Mouse (Mus musculus): ENCODE data around the gene Nodal. TPM values are rescaled to one million over a fixed set of nuclear protein-coding genes. Genes with fewer than 3 reads are reported as not detected.
A peak's percentile ranks its signal among the peaks of the same experiment; 100 is the strongest.

The Nodal gene
- polyA plus RNA-seq, 1 experiment, result not detected

GRCm38 (mm10) chr10:61379340-61380040 lies 38.3 kb upstream of the Nodal start:
- Histone ChIP-seq H3K27ac (ENCODE audit: insufficient read depth, low read length) (no peak overlapping the region), H3K4me1 (ENCODE audit: control insufficient read depth, insufficient read depth, low read length) (no peaks in the 10 kb centered on the region; the same call in 1 of the 2 replicates), H3K4me3 (ENCODE audit: insufficient read depth, low read length) (no peak overlapping the region)
- TF ChIP-seq CTCF (IDR thresholded peaks at IDR 0.05; ENCODE audit: borderline replicate concordance, insufficient read depth, low read length), result no peak
- TF ChIP-seq POLR2A (IDR thresholded peaks at IDR 0.05; ENCODE audit: low read depth, low read length), result no peak

GRCm38 (mm10) chr10:61380186-61380585 lies 37.6 kb upstream of the Nodal start:
- TF ChIP-seq CTCF (IDR thresholded peaks at IDR 0.05; ENCODE audit: borderline replicate concordance, insufficient read depth, low read length) (no peak), POLR2A (IDR thresholded peaks at IDR 0.05; ENCODE audit: low read depth, low read length) (no peak)
- no peak overlapping the region for H3K27ac ChIP-seq (ENCODE audit: insufficient read depth, low read length)
- H3K4me3 ChIP-seq (ENCODE audit: insufficient read depth, low read length), result no peak overlapping the region
- H3K4me1 ChIP-seq (ENCODE audit: control insufficient read depth, insufficient read depth, low read length), result no peaks in the 10 kb centered on the region; the same call in 1 of the 2 replicates

GRCm38 (mm10) chr10:61381823-61382222 lies 35.9 kb upstream of the Nodal start:
- no peaks in the 10 kb centered on the region; the same call in 1 of the 2 replicates for H3K4me1 ChIP-seq (ENCODE audit: control insufficient read depth, insufficient read depth, low read length)
- no peak overlapping the region for H3K27ac ChIP-seq (ENCODE audit: insufficient read depth, low read length)
- no peak overlapping the region for H3K4me3 ChIP-seq (ENCODE audit: insufficient read depth, low read length)
- TF ChIP-seq POLR2A (IDR thresholded peaks at IDR 0.05; ENCODE audit: low read depth, low read length) (no peak), CTCF (IDR thresholded peaks at IDR 0.05; ENCODE audit: borderline replicate concordance, insufficient read depth, low read length) (no peak)

- Histone ChIP-seq H3K27ac (ENCODE audit: insufficient read depth, low read length) (no peak overlapping the region), H3K4me1 (ENCODE audit: control insufficient read depth, insufficient read depth, low read length) (no peaks in the 10 kb centered on the region; the same call in 1 of the 2 replicates), H3K4me3 (ENCODE audit: insufficient read depth, low read length) (peak overlapping the region; percentile 67)
- TF ChIP-seq POLR2A (IDR thresholded peaks at IDR 0.05; ENCODE audit: low read depth, low read length) (no peak), CTCF (IDR thresholded peaks at IDR 0.05; ENCODE audit: borderline replicate concordance, insufficient read depth, low read length) (no peak)
Measured at GRCm38 (mm10) chr10:61382281-61382731, 35.5 kb upstream of the Nodal start.

- no peaks in the 10 kb centered on the region; the same call in 1 of the 2 replicates for H3K4me1 ChIP-seq (ENCODE audit: control insufficient read depth, insufficient read depth, low read length)
- no peak within 1 kb of the TSS for H3K27ac ChIP-seq (ENCODE audit: insufficient read depth, low read length)
- H3K4me3 ChIP-seq (ENCODE audit: insufficient read depth, low read length), result peak within 1 kb of the TSS; percentile 67
- no peak for TF ChIP-seq CTCF (IDR thresholded peaks at IDR 0.05; ENCODE audit: borderline replicate concordance, insufficient read depth, low read length)
- peak; percentile 76 for TF ChIP-seq POLR2A (IDR thresholded peaks at IDR 0.05; ENCODE audit: low read depth, low read length)
Measured at GRCm38 (mm10) chr10:61383021-61383714, 34.6 kb upstream of the Nodal start, which contains the start of gene Pald1. Gene Pald1, minus strand, starts transcription at chr10:61383530.

- H3K27ac ChIP-seq (ENCODE audit: insufficient read depth, low read length), result no peak overlapping the region
- peak overlapping the region; percentile 67 for H3K4me3 ChIP-seq (ENCODE audit: insufficient read depth, low read length)
- TF ChIP-seq POLR2A (IDR thresholded peaks at IDR 0.05; ENCODE audit: low read depth, low read length) (no peak), CTCF (IDR thresholded peaks at IDR 0.05; ENCODE audit: borderline replicate concordance, insufficient read depth, low read length) (no peak)
- H3K4me1 ChIP-seq (ENCODE audit: control insufficient read depth, insufficient read depth, low read length), result no peaks in the 10 kb centered on the region; the same call in 1 of the 2 replicates
Measured at GRCm38 (mm10) chr10:61383715-61384047, 34.1 kb upstream of the Nodal start.

- H3K27ac ChIP-seq (ENCODE audit: insufficient read depth, low read length), result no peak overlapping the region
Measured at GRCm38 (mm10) chr10:61385174-61385573, 32.6 kb upstream of the Nodal start.

GRCm38 (mm10) chr10:61386284-61386683 lies 31.5 kb upstream of the Nodal start:
- TF ChIP-seq POLR2A (IDR thresholded peaks at IDR 0.05; ENCODE audit: low read depth, low read length) (no peak), CTCF (IDR thresholded peaks at IDR 0.05; ENCODE audit: borderline replicate concordance, insufficient read depth, low read length) (no peak)
- no peak overlapping the region for H3K27ac ChIP-seq (ENCODE audit: insufficient read depth, low read length)
- no peak overlapping the region for H3K4me3 ChIP-seq (ENCODE audit: insufficient read depth, low read length)
- no peaks in the 10 kb centered on the region for H3K4me1 ChIP-seq (ENCODE audit: control insufficient read depth, insufficient read depth, low read length)

More at GRCm38 (mm10) chr10:61385174-61385573, 32.6 kb upstream of the Nodal start:
- H3K4me1 ChIP-seq (ENCODE audit: control insufficient read depth, insufficient read depth, low read length), result no peaks in the 10 kb centered on the region; the same call in 1 of the 2 replicates
- no peak for TF ChIP-seq CTCF (IDR thresholded peaks at IDR 0.05; ENCODE audit: borderline replicate concordance, insufficient read depth, low read length)
- no peak for TF ChIP-seq POLR2A (IDR thresholded peaks at IDR 0.05; ENCODE audit: low read depth, low read length)
- H3K4me3 ChIP-seq (ENCODE audit: insufficient read depth, low read length), result no peak overlapping the region

- Histone ChIP-seq H3K27ac (ENCODE audit: insufficient read depth, low read length) (no peak overlapping the region), H3K4me1 (ENCODE audit: control insufficient read depth, insufficient read depth, low read length) (no peaks in the 10 kb centered on the region), H3K4me3 (ENCODE audit: insufficient read depth, low read length) (no peak overlapping the region)
- TF ChIP-seq CTCF (IDR thresholded peaks at IDR 0.05; ENCODE audit: borderline replicate concordance, insufficient read depth, low read length), result no peak
- no peak for TF ChIP-seq POLR2A (IDR thresholded peaks at IDR 0.05; ENCODE audit: low read depth, low read length)
Measured at GRCm38 (mm10) chr10:61389020-61389419, 28.8 kb upstream of the Nodal start.

GRCm38 (mm10) chr10:61390148-61390547 lies 27.6 kb upstream of the Nodal start:
- H3K4me1 ChIP-seq (ENCODE audit: control insufficient read depth, insufficient read depth, low read length), result no peaks in the 10 kb centered on the region
- no peak for TF ChIP-seq CTCF (IDR thresholded peaks at IDR 0.05; ENCODE audit: borderline replicate concordance, insufficient read depth, low read length)
- no peak for TF ChIP-seq POLR2A (IDR thresholded peaks at IDR 0.05; ENCODE audit: low read depth, low read length)
- no peak overlapping the region for H3K27ac ChIP-seq (ENCODE audit: insufficient read depth, low read length)
- H3K4me3 ChIP-seq (ENCODE audit: insufficient read depth, low read length), result no peak overlapping the region

Measured in embryonic fibroblast, embryonic 13.5 days (primary cell).